In the genomic region with DNA sequence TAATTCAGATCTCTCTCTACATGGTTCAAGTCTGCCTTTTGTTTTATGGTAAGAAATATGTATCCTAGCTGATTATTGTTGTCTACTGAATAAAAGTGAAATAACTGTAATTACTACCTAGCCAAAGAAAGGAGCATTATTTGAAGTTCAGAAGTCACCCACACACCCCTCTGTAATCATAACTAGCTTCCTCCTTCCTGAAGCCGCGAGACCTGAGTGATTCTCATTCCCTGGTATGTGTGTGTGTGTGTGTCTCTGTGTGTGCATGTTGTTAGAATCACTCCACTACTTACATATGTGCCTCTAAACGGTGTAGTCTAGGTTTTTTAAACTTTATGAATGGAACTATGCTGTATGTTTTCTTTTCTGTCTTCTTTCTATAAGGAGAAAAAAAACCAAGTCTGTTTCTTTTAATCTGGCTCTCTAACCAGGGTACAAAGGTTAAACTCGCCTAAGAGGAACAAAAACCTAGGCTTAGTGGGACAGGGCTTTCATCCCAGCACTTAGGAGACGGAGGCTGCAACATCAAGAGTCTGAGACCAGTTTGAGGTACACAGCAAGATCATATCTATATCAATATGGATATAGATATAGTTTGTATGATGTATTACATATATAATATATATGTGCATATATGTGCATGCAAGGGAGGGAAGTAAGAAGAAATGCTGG, we compare ENCODE assay signal across 29 mouse cellular contexts. TPM values are rescaled to one million over a fixed set of nuclear protein-coding genes. Genes with fewer than 3 reads are reported as not detected.
"Had no signal": no experiment of that assay in that cellular context is flagged by ENCODE, and none has a peak within 500 bp of the region (broad histone marks: within the 10 kb centered on the region; RNA-seq: fewer than 3 reads in every experiment).

No protein-coding gene starts in this region.

- ATAC-seq: hindbrain, postnatal 0 days; inflammation-experienced regulatory T-cells, adult 6 months; liver, embryonic 12.5 days had no signal

- DNase-seq: layer of hippocampus, postnatal 36 days; lung, adult 18-20 months; lung, postnatal 14 days; lung, postnatal 4 days; midbrain, embryonic 14.5 days; right cerebral cortex, adult 18-20 months; right cerebral cortex, postnatal 14 days; right cerebral cortex, postnatal 4 days; spleen, adult 18-20 months; thymus, adult 18-20 months; thymus, postnatal 36 days had no signal

- H3K4me1 ChIP-seq: liver, embryonic 12.5 days; liver, embryonic 15.5 days; neural tube, embryonic 12.5 days; neural tube, embryonic 15.5 days had no signal

- H3K36me3 ChIP-seq: liver, embryonic 12.5 days; liver, embryonic 15.5 days; lung, embryonic 15.5 days; neural tube, embryonic 12.5 days; neural tube, embryonic 15.5 days; stomach, embryonic 15.5 days had no signal

- H3K27me3 ChIP-seq: liver, embryonic 12.5 days; liver, embryonic 15.5 days; lung, embryonic 15.5 days; neural tube, embryonic 12.5 days; neural tube, embryonic 15.5 days; stomach, embryonic 15.5 days had no signal

- H3K9me3 ChIP-seq: liver, embryonic 12.5 days; liver, embryonic 15.5 days; lung, embryonic 15.5 days; neural tube, embryonic 15.5 days; stomach, embryonic 15.5 days had no signal

- H3K9ac ChIP-seq: liver, embryonic 12.5 days; liver, embryonic 15.5 days; lung, embryonic 15.5 days; neural tube, embryonic 12.5 days; neural tube, embryonic 15.5 days; stomach, embryonic 15.5 days had no signal

- H3K27ac ChIP-seq: hindbrain, postnatal 0 days; kidney, postnatal 0 days; left cerebral cortex, adult 2 months; liver, embryonic 12.5 days; liver, embryonic 15.5 days; lung, embryonic 15.5 days; neural tube, embryonic 12.5 days; neural tube, embryonic 15.5 days; stomach, embryonic 15.5 days had no signal

- H3K4me2 ChIP-seq: liver, embryonic 12.5 days; liver, embryonic 15.5 days; lung, embryonic 15.5 days; midbrain, embryonic 11.5 days; neural tube, embryonic 12.5 days; neural tube, embryonic 15.5 days; stomach, embryonic 15.5 days had no signal

- H3K4me3 ChIP-seq: left cerebral cortex, adult 2 months; liver, embryonic 12.5 days; liver, embryonic 15.5 days; lung, embryonic 15.5 days; neural tube, embryonic 12.5 days; neural tube, embryonic 15.5 days; stomach, embryonic 15.5 days had no signal

RNA-seq across cellular contexts. Expression of gene Tuba3a, which starts 11.4 kb away (rescaled TPM):
- total RNA-seq: hindbrain, postnatal 0 days; layer of hippocampus, postnatal 10 days; layer of hippocampus, postnatal 36 days; left cerebral cortex, adult 2 months; left cerebral cortex, postnatal 10 days; left cerebral cortex, postnatal 36 days; megakaryocyte progenitor cell, adult 5-6 weeks; megakaryocyte-erythroid progenitor cell, adult 5-6 weeks; midbrain, postnatal 0 days had no signal
- polyA plus RNA-seq: hindbrain, postnatal 0 days; kidney, embryonic 14.5 days; liver, embryonic 12.5 days; liver, embryonic 15.5 days; midbrain, embryonic 14.5 days; midbrain, postnatal 0 days; neural tube, embryonic 15.5 days had no signal

RNA-seq across cellular contexts. Expression of gene Scnn1a, which starts 23.2 kb away (rescaled TPM):
- polyA plus RNA-seq: inflammation-experienced regulatory T-cells, adult 6 months had no signal
